Mouse (Mus musculus): ENCODE measurements around the gene Dpp7. TPM values are rescaled to one million over a fixed set of nuclear protein-coding genes. Genes with fewer than 3 reads are reported as not detected.

Gene Dpp7
- polyA plus RNA-seq, 1 experiment from 2014 or later: 26.2 TPM

- Histone ChIP-seq H3K4me2 (ENCODE audit: low read length) (peak overlapping the region; percentile 80), H3K27me3 (ENCODE audit: control insufficient read depth, insufficient read depth, low read depth, low read length) (peaks cover 3% of the 10 kb centered on the region; the same call in 1 of the 2 replicates), H3K4me3 (ENCODE audit: low read depth, low read length) (peak overlapping the region; percentile 67), H3K9ac (ENCODE audit: low read depth, low read length) (peak overlapping the region; percentile 71), H3K27ac (ENCODE audit: low read length) (no peak overlapping the region), H3K9me3 (replicated peaks; ENCODE audit: control insufficient read depth, low read length, poor library complexity, severe bottlenecking) (no peaks in the 10 kb centered on the region), H3K36me3 (ENCODE audit: control insufficient read depth, insufficient read depth, low read length) (no peaks in the 10 kb centered on the region), H3K4me1 (ENCODE audit: control insufficient read depth, insufficient read depth, low read length) (peaks cover 7% of the 10 kb centered on the region)
- WGBS: 2% methylated on average over 42 of the region's 42 CpGs
- ATAC-seq: peak; percentile 16
Observed at GRCm38 (mm10) chr2:25372644-25373391, 16.7 kb upstream of the Dpp7 start.

GRCm38 (mm10) chr2:25371764-25372643, 15.8 kb upstream of the Dpp7 start, which contains the start of gene Sapcd2:
Gene Sapcd2, plus strand, starts transcription at chr2:25372321.
- no peaks in the 10 kb centered on the region for H3K36me3 ChIP-seq (ENCODE audit: control insufficient read depth, insufficient read depth, low read length)
- H3K4me3 ChIP-seq (ENCODE audit: low read depth, low read length): peak within 1 kb of the TSS; percentile 67
- H3K4me2 ChIP-seq (ENCODE audit: low read length): peak within 1 kb of the TSS; percentile 80
- under 1% methylated on average over 65 of the region's 65 CpGs for WGBS
- H3K4me1 ChIP-seq (ENCODE audit: control insufficient read depth, insufficient read depth, low read length): peaks cover 7% of the 10 kb centered on the region
- H3K9ac ChIP-seq (ENCODE audit: low read depth, low read length): peak within 1 kb of the TSS; percentile 71
- peaks cover 3% of the 10 kb centered on the region; the same call in 1 of the 2 replicates for H3K27me3 ChIP-seq (ENCODE audit: control insufficient read depth, insufficient read depth, low read depth, low read length)
- peak within 1 kb of the TSS; percentile 19; the same call in 1 of the 2 replicates for H3K27ac ChIP-seq (ENCODE audit: low read length)
- ATAC-seq: peak; percentile 94
- H3K9me3 ChIP-seq (replicated peaks; ENCODE audit: control insufficient read depth, low read length, poor library complexity, severe bottlenecking): no peaks in the 10 kb centered on the region

GRCm38 (mm10) chr2:25369996-25370395, 13.8 kb upstream of the Dpp7 start:
- peaks cover 13% of the 10 kb centered on the region for H3K4me1 ChIP-seq (ENCODE audit: control insufficient read depth, insufficient read depth, low read length)
- WGBS: 91% methylated on average over 3 of the region's 3 CpGs
- H3K36me3 ChIP-seq (ENCODE audit: control insufficient read depth, insufficient read depth, low read length): no peaks in the 10 kb centered on the region
- no peak overlapping the region for H3K27ac ChIP-seq (ENCODE audit: low read length)
- peaks cover 9% of the 10 kb centered on the region for H3K27me3 ChIP-seq (ENCODE audit: control insufficient read depth, insufficient read depth, low read depth, low read length)
- ATAC-seq: no peak
- H3K9me3 ChIP-seq (replicated peaks; ENCODE audit: control insufficient read depth, low read length, poor library complexity, severe bottlenecking): no peaks in the 10 kb centered on the region
- no peak overlapping the region for H3K4me3 ChIP-seq (ENCODE audit: low read depth, low read length)
- no peak overlapping the region for H3K4me2 ChIP-seq (ENCODE audit: low read length)
- no peak overlapping the region for H3K9ac ChIP-seq (ENCODE audit: low read depth, low read length)

- peak within 1 kb of the TSS; percentile 96 for H3K4me2 ChIP-seq (ENCODE audit: low read length)
- peak; percentile 73 for ATAC-seq
- H3K36me3 ChIP-seq (ENCODE audit: control insufficient read depth, insufficient read depth, low read length): no peaks in the 10 kb centered on the region
- peaks cover 23% of the 10 kb centered on the region for H3K27me3 ChIP-seq (ENCODE audit: control insufficient read depth, insufficient read depth, low read depth, low read length)
- H3K4me3 ChIP-seq (ENCODE audit: low read depth, low read length): peak within 1 kb of the TSS; percentile 52
- H3K27ac ChIP-seq (ENCODE audit: low read length): no peak within 1 kb of the TSS
- H3K9me3 ChIP-seq (replicated peaks; ENCODE audit: control insufficient read depth, low read length, poor library complexity, severe bottlenecking): no peaks in the 10 kb centered on the region
- under 1% methylated on average over 54 of the region's 54 CpGs for WGBS
- H3K9ac ChIP-seq (ENCODE audit: low read depth, low read length): peak within 1 kb of the TSS; percentile 71
- 0 out of 2 replicates have a peak, but pooled peaks cover 8% of the 10 kb centered on the region for H3K4me1 ChIP-seq (ENCODE audit: control insufficient read depth, insufficient read depth, low read length)
Observed at GRCm38 (mm10) chr2:25365091-25365761, 9.1 kb upstream of the Dpp7 start, which contains the start of gene Uap1l1. Gene Uap1l1, minus strand, starts transcription at chr2:25365682.

- ATAC-seq: 0 out of 2 replicates have a peak, but pooled peaks have one; percentile 19
- Histone ChIP-seq H3K4me3 (ENCODE audit: low read depth, low read length) (peak overlapping the region; percentile 52), H3K27ac (ENCODE audit: low read length) (no peak overlapping the region), H3K36me3 (ENCODE audit: control insufficient read depth, insufficient read depth, low read length) (no peaks in the 10 kb centered on the region), H3K27me3 (ENCODE audit: control insufficient read depth, insufficient read depth, low read depth, low read length) (peaks cover 23% of the 10 kb centered on the region), H3K4me1 (ENCODE audit: control insufficient read depth, insufficient read depth, low read length) (0 out of 2 replicates have a peak, but pooled peaks cover 8% of the 10 kb centered on the region), H3K4me2 (ENCODE audit: low read length) (peak overlapping the region; percentile 96), H3K9ac (ENCODE audit: low read depth, low read length) (peak overlapping the region; percentile 71; the same call in 1 of the 2 replicates), H3K9me3 (replicated peaks; ENCODE audit: control insufficient read depth, low read length, poor library complexity, severe bottlenecking) (no peaks in the 10 kb centered on the region)
- 31% methylated on average over 9 of the region's 9 CpGs for WGBS
Observed at GRCm38 (mm10) chr2:25364761-25365090, 8.6 kb upstream of the Dpp7 start.

GRCm38 (mm10) chr2:25364313-25364712, 8.2 kb upstream of the Dpp7 start:
- peaks cover 23% of the 10 kb centered on the region for H3K27me3 ChIP-seq (ENCODE audit: control insufficient read depth, insufficient read depth, low read depth, low read length)
- H3K27ac ChIP-seq (ENCODE audit: low read length): no peak overlapping the region
- ATAC-seq: no peak
- WGBS: 87% methylated on average over 4 of the region's 4 CpGs
- no peaks in the 10 kb centered on the region for H3K9me3 ChIP-seq (replicated peaks; ENCODE audit: control insufficient read depth, low read length, poor library complexity, severe bottlenecking)
- 0 out of 2 replicates have a peak, but pooled peaks cover 8% of the 10 kb centered on the region for H3K4me1 ChIP-seq (ENCODE audit: control insufficient read depth, insufficient read depth, low read length)
- H3K4me3 ChIP-seq (ENCODE audit: low read depth, low read length): no peak overlapping the region
- H3K36me3 ChIP-seq (ENCODE audit: control insufficient read depth, insufficient read depth, low read length): no peaks in the 10 kb centered on the region
- no peak overlapping the region for H3K9ac ChIP-seq (ENCODE audit: low read depth, low read length)
- H3K4me2 ChIP-seq (ENCODE audit: low read length): no peak overlapping the region

GRCm38 (mm10) chr2:25363478-25364178, 7.5 kb upstream of the Dpp7 start:
- Histone ChIP-seq H3K4me3 (ENCODE audit: low read depth, low read length) (no peak overlapping the region), H3K36me3 (ENCODE audit: control insufficient read depth, insufficient read depth, low read length) (no peaks in the 10 kb centered on the region), H3K27me3 (ENCODE audit: control insufficient read depth, insufficient read depth, low read depth, low read length) (peaks cover 23% of the 10 kb centered on the region), H3K9me3 (replicated peaks; ENCODE audit: control insufficient read depth, low read length, poor library complexity, severe bottlenecking) (no peaks in the 10 kb centered on the region), H3K4me2 (ENCODE audit: low read length) (no peak overlapping the region), H3K9ac (ENCODE audit: low read depth, low read length) (no peak overlapping the region), H3K27ac (ENCODE audit: low read length) (no peak overlapping the region), H3K4me1 (ENCODE audit: control insufficient read depth, insufficient read depth, low read length) (0 out of 2 replicates have a peak, but pooled peaks cover 8% of the 10 kb centered on the region)
- ATAC-seq: no peak
- 68% methylated on average over 13 of the region's 13 CpGs for WGBS

- Histone ChIP-seq H3K4me1 (ENCODE audit: control insufficient read depth, insufficient read depth, low read length) (peaks cover 16% of the 10 kb centered on the region), H3K27ac (ENCODE audit: low read length) (no peak overlapping the region), H3K4me3 (ENCODE audit: low read depth, low read length) (no peak overlapping the region), H3K36me3 (ENCODE audit: control insufficient read depth, insufficient read depth, low read length) (no peaks in the 10 kb centered on the region), H3K9ac (ENCODE audit: low read depth, low read length) (no peak overlapping the region), H3K4me2 (ENCODE audit: low read length) (no peak overlapping the region), H3K9me3 (replicated peaks; ENCODE audit: control insufficient read depth, low read length, poor library complexity, severe bottlenecking) (no peaks in the 10 kb centered on the region), H3K27me3 (ENCODE audit: control insufficient read depth, insufficient read depth, low read depth, low read length) (peaks cover 13% of the 10 kb centered on the region)
- no peak for ATAC-seq
- 83% methylated on average over 4 of the region's 4 CpGs for WGBS
Observed at GRCm38 (mm10) chr2:25359848-25360247, 3.7 kb upstream of the Dpp7 start.
